Mouse (Mus musculus) liver, postnatal 0 days (tissue): Measurements from ENCODE around the gene Ankrd12.

Source experiments
- CTCF ChIP-seq: sonication (generic); IDR thresholded peaks from 2 replicates; pipeline ENCODE4 v1.5.1; 2016; ENCODE audit warnings: antibody characterized with exemption, low read depth
- EP300 ChIP-seq: IDR thresholded peaks from 2 replicates; pipeline ENCODE4 v1.6.1; 2016; ENCODE audit warnings: antibody characterized with exemption, low read depth, mild to moderate bottlenecking

GRCm38 (mm10) chr17:65927077-65927476 is 149.8 kb downstream of the Ankrd12 start:
- TF ChIP-seq CTCF: no peak
- TF ChIP-seq EP300: no peak
